Mouse (Mus musculus) testis, adult 2 months (tissue): ENCODE data around the gene Methig1. TPM values are rescaled to one million over a fixed set of nuclear protein-coding genes. Genes with fewer than 3 reads are reported as not detected.

Source experiments
- H3K27ac ChIP-seq: fragments of 200-500 bp; 2 replicates; pipeline ENCODE4 v1.5.1; 2012; ENCODE audit warnings: low read depth, low read length; ENCODE audit not compliant: control insufficient read depth, insufficient read depth
- H3K27me3 ChIP-seq: fragments of 200-500 bp; 2 replicates; pipeline ENCODE4 v1.6.1; 2012; ENCODE audit warnings: mild to moderate bottlenecking, low read length, moderate library complexity; ENCODE audit not compliant: control insufficient read depth, insufficient read depth
- H3K36me3 ChIP-seq: fragments of 200-500 bp; 2 replicates; pipeline ENCODE4 v1.6.1; 2012; ENCODE audit warnings: mild to moderate bottlenecking, low read length; ENCODE audit not compliant: control insufficient read depth, insufficient read depth
- H3K4me1 ChIP-seq: fragments of 200-500 bp; 2 replicates; pipeline ENCODE4 v1.6.1; 2012; ENCODE audit warnings: low read length; ENCODE audit not compliant: control insufficient read depth, insufficient read depth
- H3K4me3 ChIP-seq: fragments of 200-500 bp; 2 replicates; pipeline ENCODE4 v1.5.1; 2012; ENCODE audit warnings: low read depth, mild to moderate bottlenecking, low read length, moderate library complexity, mixed read lengths; ENCODE audit not compliant: control insufficient read depth
- CTCF ChIP-seq: fragments of 200-500 bp; IDR thresholded peaks from 2 replicates; pipeline ENCODE4 v1.5.1; 2012; ENCODE audit warnings: low read depth, mild to moderate bottlenecking, inconsistent platforms, low read length, moderate library complexity; ENCODE audit not compliant: control insufficient read depth, insufficient read depth, insufficient replicate concordance
- POLR2A ChIP-seq: fragments of 200-500 bp; IDR thresholded peaks from 2 replicates; pipeline ENCODE4 v1.6.1; 2012; ENCODE audit warnings: low read depth, mild to moderate bottlenecking, inconsistent platforms, low read length, moderate library complexity; ENCODE audit not compliant: control insufficient read depth
- polyA plus RNA-seq: library from polyadenylated mRNA; depleted of rRNA; stranded (reverse); fragments of >200 nt; gene quantifications from 2 replicates; pipeline ENCODE4 v1.2.3, GENCODE M21; 2012; rRNA removed

The Methig1 gene
- polyA plus RNA-seq, 1 experiment = not detected

- Histone ChIP-seq H3K36me3 (no peaks in the 10 kb centered on the region), H3K4me3 (peak overlapping the region; percentile 90), H3K27ac (peak overlapping the region; percentile 81), H3K4me1 (peaks cover 17% of the 10 kb centered on the region), H3K27me3 (no peaks in the 10 kb centered on the region)
- TF ChIP-seq POLR2A (peak; percentile 88), CTCF (no peak)
Measured at GRCm38 (mm10) chr15:100422899-100423860, 70.2 kb downstream of the Methig1 start.

- peaks cover 17% of the 10 kb centered on the region for H3K4me1 ChIP-seq
- H3K4me3 ChIP-seq = peak overlapping the region; percentile 19; the same call in 1 of the 2 replicates
- no peaks in the 10 kb centered on the region for H3K27me3 ChIP-seq
- H3K27ac ChIP-seq = peak overlapping the region; percentile 49
- H3K36me3 ChIP-seq = no peaks in the 10 kb centered on the region
- peak; percentile 42; the same call in 1 of the 2 replicates for TF ChIP-seq POLR2A
- no peak for TF ChIP-seq CTCF
Measured at GRCm38 (mm10) chr15:100423916-100424315, 71.0 kb downstream of the Methig1 start.

GRCm38 (mm10) chr15:100424396-100425122, 71.6 kb downstream of the Methig1 start, which contains the start of gene Slc11a2:
Gene Slc11a2, minus strand, starts transcription at chr15:100425072.
- peak within 1 kb of the TSS; percentile 51 for H3K27ac ChIP-seq
- H3K4me3 ChIP-seq = peak within 1 kb of the TSS; percentile 19; the same call in 1 of the 2 replicates
- H3K27me3 ChIP-seq = no peaks in the 10 kb centered on the region
- peaks cover 17% of the 10 kb centered on the region for H3K4me1 ChIP-seq
- TF ChIP-seq CTCF (no peak), POLR2A (no peak)
- no peaks in the 10 kb centered on the region for H3K36me3 ChIP-seq

- Histone ChIP-seq H3K4me3 (no peak overlapping the region), H3K27ac (peak overlapping the region; percentile 59), H3K27me3 (no peaks in the 10 kb centered on the region), H3K4me1 (peaks cover 6% of the 10 kb centered on the region), H3K36me3 (no peaks in the 10 kb centered on the region)
- TF ChIP-seq POLR2A = no peak
- no peak for TF ChIP-seq CTCF
Measured at GRCm38 (mm10) chr15:100428296-100428905, 75.5 kb downstream of the Methig1 start.

- no peaks in the 10 kb centered on the region for H3K4me1 ChIP-seq
- H3K27me3 ChIP-seq = no peaks in the 10 kb centered on the region
- no peaks in the 10 kb centered on the region for H3K36me3 ChIP-seq
- TF ChIP-seq POLR2A = no peak
- peak overlapping the region; percentile 61; the same call in 1 of the 2 replicates for H3K27ac ChIP-seq
- no peak overlapping the region for H3K4me3 ChIP-seq
Measured at GRCm38 (mm10) chr15:100429959-100430565, 77.1 kb downstream of the Methig1 start.

GRCm38 (mm10) chr15:100433234-100433633, 80.3 kb downstream of the Methig1 start:
- Histone ChIP-seq H3K36me3 (no peaks in the 10 kb centered on the region), H3K4me3 (no peak overlapping the region), H3K27ac (no peak overlapping the region), H3K27me3 (no peaks in the 10 kb centered on the region), H3K4me1 (no peaks in the 10 kb centered on the region)
- TF ChIP-seq POLR2A (no peak), CTCF (no peak)

Other genes with a start within 250 kb of the Methig1 start
- gene Atf1, start 125.3 kb upstream of the Methig1 start, polyA plus RNA-seq = 254 and 277 TPM in 2 replicates
- gene Tmprss12, start 72.3 kb upstream of the Methig1 start, polyA plus RNA-seq = 27.5 and 36.5 TPM in 2 replicates
- gene Mettl7a1, start 49.0 kb upstream of the Methig1 start, polyA plus RNA-seq = 5.0 TPM in 2 replicates
- not detected in 2 replicates for gene Mettl7a3, start 18.2 kb upstream of the Methig1 start, polyA plus RNA-seq
- gene Mettl7a2, start 51 bp downstream of the Methig1 start, polyA plus RNA-seq = not detected in 2 replicates
- not detected in 2 replicates for gene Higd1c, start 11.4 kb downstream of the Methig1 start, polyA plus RNA-seq
- 0.19 and 0.30 TPM in 2 replicates for gene Gm5475, start 69.0 kb downstream of the Methig1 start, polyA plus RNA-seq
- gene Slc11a2, start 71.9 kb downstream of the Methig1 start, polyA plus RNA-seq = 29.3 and 38.4 TPM in 2 replicates
- gene Letmd1, start 115.9 kb downstream of the Methig1 start, polyA plus RNA-seq = 18.8 and 20.0 TPM in 2 replicates
- 12.2 and 12.5 TPM in 2 replicates for gene Csrnp2, start 142.3 kb downstream of the Methig1 start, polyA plus RNA-seq
- 10.4 and 11.3 TPM in 2 replicates for gene Tfcp2, start 198.9 kb downstream of the Methig1 start, polyA plus RNA-seq
- 38.2 and 38.9 TPM in 2 replicates for gene Pou6f1, start 246.8 kb downstream of the Methig1 start, polyA plus RNA-seq